Mouse (Mus musculus) adrenal gland, adult (tissue): ENCODE data around the gene Drc7.

Experiments
- DNase-seq, 2 experiments: peaks; one replicate each; pipeline ENCODE4 v3.0.0; 2022 to 2023; ENCODE audit warnings: low spot score in 1 of 2; ENCODE audit not compliant: inconsistent age in 2 of 2

The Drc7 gene

DNA sequence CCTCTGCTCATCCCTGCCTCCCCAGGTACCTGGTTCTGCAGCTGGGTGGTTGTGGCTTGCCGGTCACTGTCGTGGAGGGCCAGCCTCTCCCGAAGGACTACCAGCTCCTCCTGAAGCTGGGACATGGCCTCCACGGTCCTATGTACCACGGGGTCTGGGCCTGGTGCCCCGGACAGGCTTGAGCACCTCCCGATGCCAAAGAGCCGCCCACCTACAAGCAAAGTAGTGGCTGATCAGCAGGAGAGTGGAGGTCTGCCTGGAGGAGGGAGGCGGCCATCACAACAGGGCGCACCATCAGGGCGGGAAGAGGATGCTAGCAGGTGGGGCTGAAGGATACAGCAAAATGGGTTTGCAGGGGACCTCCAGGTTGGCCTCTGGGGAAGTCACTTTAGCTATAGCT is 71.6 kb downstream of the Drc7 start:
- no peak for DNase-seq

DNA sequence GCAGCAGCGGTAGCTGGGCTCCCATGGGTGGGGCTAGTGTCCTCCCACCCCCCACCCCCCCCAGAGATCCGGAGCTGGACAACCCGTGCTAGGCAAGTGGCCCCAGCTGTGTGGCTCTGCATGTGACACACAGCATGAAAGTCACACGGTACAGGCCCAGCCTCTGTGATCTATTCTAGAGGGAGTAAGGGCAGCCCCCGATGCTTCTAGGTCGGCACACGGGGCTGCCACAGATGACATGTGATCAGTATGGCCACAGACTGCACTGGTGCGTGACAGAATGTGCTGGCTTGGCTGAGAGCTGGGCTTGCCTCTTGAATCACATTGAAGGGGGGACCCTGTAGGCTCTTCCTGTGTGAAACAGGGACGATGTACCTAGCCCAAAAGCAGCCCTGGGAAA is 72.8 kb downstream of the Drc7 start:
- DNase-seq: no peak
